Mouse (Mus musculus) liver, embryonic 14.5 days (tissue): ENCODE results near the gene Htra1. TPM values are rescaled to one million over a fixed set of nuclear protein-coding genes. Genes with fewer than 3 reads are reported as not detected.

Source experiments
- ATAC-seq: fragments of 200-750 bp; cut with Nextera tagmentation; 2 replicates; pipeline ENCODE4 v1.8.0; 2017; ENCODE audit warnings: moderate number of reproducible peaks, mild to moderate bottlenecking, moderate library complexity; ENCODE audit not compliant: insufficient read depth
- DNase-seq, 3 experiments: peaks; one replicate each; pipeline ENCODE4 v3.0.0-alpha.2; 2012 to 2013; ENCODE audit warnings: low read depth in 3 of 3, low spot score in 3 of 3
- H3K27ac ChIP-seq: fragments of 300-500 bp; sonication (generic); 2 replicates; pipeline ENCODE4 v1.5.1; 2014; ENCODE audit warnings: moderate library complexity, mild to moderate bottlenecking, control low read depth, inconsistent platforms
- H3K27me3 ChIP-seq: fragments of 300-500 bp; sonication (generic); 2 replicates; pipeline ENCODE4 v1.6.1; 2014; ENCODE audit warnings: mild to moderate bottlenecking, low read length, moderate library complexity; ENCODE audit not compliant: control insufficient read depth, insufficient read depth
- H3K36me3 ChIP-seq: fragments of 300-500 bp; sonication (generic); replicated peaks from 2 replicates; pipeline ENCODE4 v1.6.1; 2014; ENCODE audit warnings: low read depth; ENCODE audit not compliant: control insufficient read depth, insufficient read depth
- H3K4me1 ChIP-seq, 2 experiments: fragments of 200-500 bp in 1 of 2; fragments of 300-500 bp in 1 of 2; sonication (generic) in 1 of 2; replicated peaks; 2 replicates each; pipeline ENCODE4 v1.6.1; 2012 to 2014; ENCODE audit warnings: antibody characterized with exemption in 1 of 2, inconsistent platforms in 1 of 2, low read length in 1 of 2; ENCODE audit not compliant: control insufficient read depth in 2 of 2, insufficient read depth in 2 of 2
- H3K4me2 ChIP-seq: fragments of 300-500 bp; sonication (generic); 2 replicates; pipeline ENCODE4 v1.6.1; 2014; ENCODE audit warnings: low read depth, mild to moderate bottlenecking, control low read depth, moderate library complexity
- H3K4me3 ChIP-seq, 2 experiments: fragments of 200-500 bp in 1 of 2; fragments of 300-500 bp in 1 of 2; sonication (generic) in 1 of 2; 2 replicates each; pipeline ENCODE4 v1.5.1; 2012 to 2014; ENCODE audit warnings: low read depth in 2 of 2, low read length in 2 of 2, mild to moderate bottlenecking in 2 of 2, control low read depth in 1 of 2, inconsistent platforms in 1 of 2, moderate library complexity in 1 of 2; ENCODE audit not compliant: insufficient read depth in 1 of 2
- H3K9ac ChIP-seq: fragments of 300-500 bp; sonication (generic); replicated peaks from 2 replicates; pipeline ENCODE4 v1.6.1; 2014; ENCODE audit warnings: mild to moderate bottlenecking, control low read depth, moderate library complexity
- H3K9me3 ChIP-seq: fragments of 300-500 bp; sonication (generic); 2 replicates; pipeline ENCODE4 v1.6.1; 2016; ENCODE audit warnings: low read length, mixed read lengths; ENCODE audit not compliant: control insufficient read depth
- CTCF ChIP-seq: IDR thresholded peaks from 2 replicates; pipeline ENCODE4 v1.5.1; 2016; ENCODE audit warnings: antibody characterized with exemption, low read depth, control low read depth
- EP300 ChIP-seq: IDR thresholded peaks from 2 replicates; pipeline ENCODE4 v1.6.1; 2016; ENCODE audit warnings: antibody characterized with exemption, low read depth
- WGBS: fragments of 180-500 bp; shearing (Covaris S2); extraction: QIAGEN DNeasy Blood & Tissue Kit; methylation state at CpG from one replicate; pipeline ENCODE4 v1.1.7; 2014; ENCODE audit not compliant: insufficient replicate concordance; 5-methylcytosine and 5-hydroxymethylcytosine counted together
- polyA plus RNA-seq, 2 experiments: library from polyadenylated mRNA; depleted of rRNA in 1 of 2; stranded (reverse) in 1 of 2; unstranded in 1 of 2; fragments of >200 nt; fragmentation: Nextera tagmentation in 1 of 2; extraction: Ambion mirVana in 1 of 2; gene quantifications; 2 replicates each; pipeline versions ENCODE4 v1.2.1 to v1.2.3; 2012 to 2014

The Htra1 gene
- polyA plus RNA-seq, 2 experiments, result 0.17 to 0.30 TPM

GRCm38 (mm10) chr7:130953376-130953775, 17.5 kb downstream of the Htra1 start:
- H3K9me3 ChIP-seq, result no peaks in the 10 kb centered on the region
- H3K4me3 ChIP-seq, result no peak overlapping the region
- DNase-seq (no peak), ATAC-seq (no peak)
- H3K9ac ChIP-seq, result no peak overlapping the region
- no peaks in the 10 kb centered on the region for H3K27me3 ChIP-seq
- no peaks in the 10 kb centered on the region for H3K36me3 ChIP-seq
- no peak overlapping the region for H3K27ac ChIP-seq
- 71% methylated on average over 10 of the region's 10 CpGs for WGBS
- no peak for TF ChIP-seq CTCF
- TF ChIP-seq EP300, result no peak
- no peaks in the 10 kb centered on the region for H3K4me1 ChIP-seq
- H3K4me2 ChIP-seq, result no peak overlapping the region

- TF ChIP-seq EP300 (no peak), CTCF (no peak)
- no peaks in the 10 kb centered on the region for H3K9me3 ChIP-seq
- DNase-seq (no peak), ATAC-seq (no peak)
- H3K4me1 ChIP-seq, result no peaks in the 10 kb centered on the region
- no peaks in the 10 kb centered on the region for H3K36me3 ChIP-seq
- H3K27ac ChIP-seq, result no peak overlapping the region
- H3K27me3 ChIP-seq, result no peaks in the 10 kb centered on the region
- H3K9ac ChIP-seq, result no peak overlapping the region
- no peak overlapping the region for H3K4me2 ChIP-seq
- H3K4me3 ChIP-seq, result no peak overlapping the region
- WGBS, result 68% methylated on average over 10 of the region's 10 CpGs
These were observed 18.3 kb downstream of the Htra1 start for GRCm38 (mm10) chr7:130954177-130954601.

- no peaks in the 10 kb centered on the region for H3K4me1 ChIP-seq
- H3K4me2 ChIP-seq, result no peak overlapping the region
- no peak for DNase-seq
- no peak for ATAC-seq
- H3K36me3 ChIP-seq, result no peaks in the 10 kb centered on the region
- no peak overlapping the region for H3K9ac ChIP-seq
- H3K27ac ChIP-seq, result no peak overlapping the region
- TF ChIP-seq CTCF (no peak), EP300 (no peak)
- no peaks in the 10 kb centered on the region for H3K9me3 ChIP-seq
- 56% methylated on average over 7 of the region's 7 CpGs for WGBS
- H3K4me3 ChIP-seq, result no peak overlapping the region
- H3K27me3 ChIP-seq, result no peaks in the 10 kb centered on the region
These were observed 22.6 kb downstream of the Htra1 start for GRCm38 (mm10) chr7:130958551-130958950.

- ATAC-seq (no peak), DNase-seq (no peak)
- whole genome bisulfite sequencing, result 20% methylated on average over 7 of the region's 7 CpGs
- no peak for TF ChIP-seq EP300
- TF ChIP-seq CTCF, result no peak
- Histone ChIP-seq H3K27me3 (no peaks in the 10 kb centered on the region), H3K27ac (no peak overlapping the region), H3K9ac (no peak overlapping the region), H3K4me2 (no peak overlapping the region), H3K4me3 (no peak overlapping the region), H3K9me3 (no peaks in the 10 kb centered on the region), H3K36me3 (no peaks in the 10 kb centered on the region), H3K4me1 (no peaks in the 10 kb centered on the region)
These were observed 24.0 kb downstream of the Htra1 start for GRCm38 (mm10) chr7:130959868-130960267.

- DNase-seq, result no peak
- TF ChIP-seq CTCF (no peak), EP300 (no peak)
- no peak overlapping the region for H3K27ac ChIP-seq
These were observed 25.5 kb downstream of the Htra1 start for GRCm38 (mm10) chr7:130961429-130961828.

More at GRCm38 (mm10) chr7:130961429-130961828, 25.5 kb downstream of the Htra1 start:
- H3K9me3 ChIP-seq, result no peaks in the 10 kb centered on the region
- WGBS, result 74% methylated on average over 6 of the region's 6 CpGs
- no peaks in the 10 kb centered on the region for H3K36me3 ChIP-seq
- no peak overlapping the region for H3K9ac ChIP-seq
- 0 out of 4 replicates have a peak, but pooled peaks cover 0 to 1% of the 10 kb centered on the region in 2 experiments for H3K4me1 ChIP-seq
- H3K4me3 ChIP-seq, result no peak overlapping the region
- no peak overlapping the region for H3K4me2 ChIP-seq
- ATAC-seq, result no peak
- H3K27me3 ChIP-seq, result no peaks in the 10 kb centered on the region
